Mouse (Mus musculus): ENCODE results near the gene Ikzf2. TPM values are rescaled to one million over a fixed set of nuclear protein-coding genes. Genes with fewer than 3 reads are reported as not detected.

The Ikzf2 gene
- total RNA-seq, 1 experiment: 3.4 TPM

GRCm38 (mm10) chr1:69559443-69560090 is 127.5 kb downstream of the Ikzf2 start:
- no peaks in the 10 kb centered on the region for H3K4me1 ChIP-seq (ENCODE audit: control insufficient read depth in 2 of 2, insufficient read depth in 2 of 2, low read length in 2 of 2, poor library complexity in 1 of 2)
- H3K27ac ChIP-seq (ENCODE audit: insufficient read depth, low read depth, low read length, poor library complexity, severe bottlenecking): no peak overlapping the region
- no peaks in the 10 kb centered on the region for H3K9me3 ChIP-seq (ENCODE audit: control insufficient read depth, insufficient read depth, low read depth, low read length)
- in situ Hi-C loops (cut with MboI; ENCODE audit: low sequenced_read_pairs in 2 of 2, unreplicated experiment in 2 of 2): no loop called here
- no peak for TF ChIP-seq HCFC1 (IDR thresholded peaks at IDR 0.05; ENCODE audit: borderline replicate concordance, insufficient read depth, low read length)
- TF ChIP-seq ZNF384 (IDR thresholded peaks at IDR 0.05; ENCODE audit: low read depth, low read length): no peak
- no peak for TF ChIP-seq ZC3H11A (IDR thresholded peaks at IDR 0.05; ENCODE audit: borderline replicate concordance, low read depth, low read length)
- TF ChIP-seq MAFK (IDR thresholded peaks at IDR 0.05; ENCODE audit: insufficient read depth, low read depth, low read length): no peak
- TF ChIP-seq CHD2 (IDR thresholded peaks at IDR 0.05; ENCODE audit: low read depth, low read length): no peak
- no peak overlapping the region for H3K9ac ChIP-seq (ENCODE audit: insufficient read depth, low read depth, low read length, poor library complexity, severe bottlenecking)
- no peak for DNase-seq (ENCODE audit: low read depth, low spot score)
- no peaks in the 10 kb centered on the region for H3K36me3 ChIP-seq (ENCODE audit: control insufficient read depth, insufficient read depth, low read length, poor library complexity, severe bottlenecking)
- no peak overlapping the region for H3K4me3 ChIP-seq (ENCODE audit: insufficient read depth in 1 of 2, low read depth in 1 of 2, low read length in 2 of 2, poor library complexity in 1 of 2, severe bottlenecking in 1 of 2)

DNA sequence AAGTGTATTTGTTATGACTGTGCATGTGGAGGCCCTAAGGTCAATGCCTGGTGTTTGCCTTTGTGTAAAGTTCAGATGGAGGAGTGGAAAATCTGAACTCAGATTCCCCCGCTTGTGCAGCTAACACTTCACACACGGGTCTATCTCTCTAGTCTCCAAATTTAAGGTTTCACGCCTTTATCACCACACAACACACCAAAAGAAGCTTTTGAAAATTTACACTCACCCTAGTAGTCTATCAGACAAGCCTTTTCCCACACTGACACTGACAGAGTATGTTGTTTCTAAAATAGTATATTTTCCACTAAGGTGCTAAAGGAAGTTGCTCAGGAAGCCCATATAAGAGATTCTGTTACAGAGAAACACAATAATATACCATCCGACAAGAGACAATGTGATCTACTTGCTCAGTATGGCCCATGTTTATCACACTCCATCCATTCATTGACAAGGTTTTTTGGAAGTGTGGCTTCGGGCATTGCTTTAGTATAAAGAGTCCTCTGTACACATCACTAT is 131.4 kb downstream of the Ikzf2 start:
- H3K9me3 ChIP-seq (ENCODE audit: control insufficient read depth, insufficient read depth, low read depth, low read length): no peaks in the 10 kb centered on the region
- DNase-seq (ENCODE audit: low read depth, low spot score): no peak
- H3K4me3 ChIP-seq (ENCODE audit: insufficient read depth in 1 of 2, low read depth in 1 of 2, low read length in 2 of 2, poor library complexity in 1 of 2, severe bottlenecking in 1 of 2): no peak overlapping the region
- TF ChIP-seq ZC3H11A (IDR thresholded peaks at IDR 0.05; ENCODE audit: borderline replicate concordance, low read depth, low read length): no peak
- no peak for TF ChIP-seq MAFK (IDR thresholded peaks at IDR 0.05; ENCODE audit: insufficient read depth, low read depth, low read length)
- TF ChIP-seq ZNF384 (IDR thresholded peaks at IDR 0.05; ENCODE audit: low read depth, low read length): no peak
- TF ChIP-seq HCFC1 (IDR thresholded peaks at IDR 0.05; ENCODE audit: borderline replicate concordance, insufficient read depth, low read length): no peak
- no peak overlapping the region for H3K27ac ChIP-seq (ENCODE audit: insufficient read depth, low read depth, low read length, poor library complexity, severe bottlenecking)
- H3K36me3 ChIP-seq (ENCODE audit: control insufficient read depth, insufficient read depth, low read length, poor library complexity, severe bottlenecking): no peaks in the 10 kb centered on the region
- H3K9ac ChIP-seq (ENCODE audit: insufficient read depth, low read depth, low read length, poor library complexity, severe bottlenecking): no peak overlapping the region
- no peaks in the 10 kb centered on the region for H3K4me1 ChIP-seq (ENCODE audit: control insufficient read depth in 2 of 2, insufficient read depth in 2 of 2, low read length in 2 of 2, poor library complexity in 1 of 2)
- in situ Hi-C loops (cut with MboI; ENCODE audit: low sequenced_read_pairs in 2 of 2, unreplicated experiment in 2 of 2): no loop called here

- H3K9me3 ChIP-seq (ENCODE audit: control insufficient read depth, insufficient read depth, low read depth, low read length): no peaks in the 10 kb centered on the region
- no peak overlapping the region for H3K27ac ChIP-seq (ENCODE audit: insufficient read depth, low read depth, low read length, poor library complexity, severe bottlenecking)
- H3K36me3 ChIP-seq (ENCODE audit: control insufficient read depth, insufficient read depth, low read length, poor library complexity, severe bottlenecking): no peaks in the 10 kb centered on the region
- in situ Hi-C loops (cut with MboI; ENCODE audit: low sequenced_read_pairs in 2 of 2, unreplicated experiment in 2 of 2): no loop called here
- TF ChIP-seq ZNF384 (IDR thresholded peaks at IDR 0.05; ENCODE audit: low read depth, low read length): no peak
- no peak for TF ChIP-seq MAFK (IDR thresholded peaks at IDR 0.05; ENCODE audit: insufficient read depth, low read depth, low read length)
- TF ChIP-seq HCFC1 (IDR thresholded peaks at IDR 0.05; ENCODE audit: borderline replicate concordance, insufficient read depth, low read length): no peak
- TF ChIP-seq ZC3H11A (IDR thresholded peaks at IDR 0.05; ENCODE audit: borderline replicate concordance, low read depth, low read length): no peak
- no peak for TF ChIP-seq CHD2 (IDR thresholded peaks at IDR 0.05; ENCODE audit: low read depth, low read length)
- DNase-seq (ENCODE audit: low read depth, low spot score): no peak
- H3K4me1 ChIP-seq (ENCODE audit: control insufficient read depth in 2 of 2, insufficient read depth in 2 of 2, low read length in 2 of 2, poor library complexity in 1 of 2): no peaks in the 10 kb centered on the region
- no peak overlapping the region for H3K4me3 ChIP-seq (ENCODE audit: insufficient read depth in 1 of 2, low read depth in 1 of 2, low read length in 2 of 2, poor library complexity in 1 of 2, severe bottlenecking in 1 of 2)
- H3K9ac ChIP-seq (ENCODE audit: insufficient read depth, low read depth, low read length, poor library complexity, severe bottlenecking): no peak overlapping the region
These were observed 137.1 kb downstream of the Ikzf2 start for GRCm38 (mm10) chr1:69549987-69550386.

DNA sequence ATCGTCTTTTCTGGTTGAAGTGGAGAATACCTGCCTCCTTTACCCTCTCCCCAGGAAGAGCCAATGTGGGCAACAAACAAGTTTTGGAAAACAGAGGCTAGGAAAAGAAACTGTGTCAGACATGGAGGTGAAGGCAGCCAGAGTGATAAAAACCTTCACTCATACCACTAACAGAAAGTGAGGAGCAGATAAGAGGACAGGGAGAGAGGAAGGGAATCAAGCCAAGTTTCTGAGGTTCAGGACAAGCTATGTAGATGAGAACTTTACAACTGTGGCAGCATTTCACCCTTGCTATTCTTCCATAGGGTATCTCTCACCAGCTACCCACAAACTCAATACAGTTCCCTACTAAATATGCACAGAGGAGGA is 141.2 kb downstream of the Ikzf2 start:
- in situ Hi-C loops (cut with MboI; ENCODE audit: low sequenced_read_pairs in 2 of 2, unreplicated experiment in 2 of 2): no loop called here
- no peak overlapping the region for H3K9ac ChIP-seq (ENCODE audit: insufficient read depth, low read depth, low read length, poor library complexity, severe bottlenecking)
- TF ChIP-seq ZC3H11A (IDR thresholded peaks at IDR 0.05; ENCODE audit: borderline replicate concordance, low read depth, low read length): no peak
- TF ChIP-seq HCFC1 (IDR thresholded peaks at IDR 0.05; ENCODE audit: borderline replicate concordance, insufficient read depth, low read length): no peak
- no peak for TF ChIP-seq CHD2 (IDR thresholded peaks at IDR 0.05; ENCODE audit: low read depth, low read length)
- no peak for TF ChIP-seq ZNF384 (IDR thresholded peaks at IDR 0.05; ENCODE audit: low read depth, low read length)
- no peak for TF ChIP-seq MAFK (IDR thresholded peaks at IDR 0.05; ENCODE audit: insufficient read depth, low read depth, low read length)

More for the DNA sequence above, 141.2 kb downstream of the Ikzf2 start:
- H3K36me3 ChIP-seq (ENCODE audit: control insufficient read depth, insufficient read depth, low read length, poor library complexity, severe bottlenecking): no peaks in the 10 kb centered on the region
- no peak for DNase-seq (ENCODE audit: low read depth, low spot score)
- H3K9me3 ChIP-seq (ENCODE audit: control insufficient read depth, insufficient read depth, low read depth, low read length): no peaks in the 10 kb centered on the region
- H3K4me3 ChIP-seq (ENCODE audit: insufficient read depth in 1 of 2, low read depth in 1 of 2, low read length in 2 of 2, poor library complexity in 1 of 2, severe bottlenecking in 1 of 2): no peak overlapping the region
- H3K4me1 ChIP-seq (ENCODE audit: control insufficient read depth in 2 of 2, insufficient read depth in 2 of 2, low read length in 2 of 2, poor library complexity in 1 of 2): no peaks in the 10 kb centered on the region
- no peak overlapping the region for H3K27ac ChIP-seq (ENCODE audit: insufficient read depth, low read depth, low read length, poor library complexity, severe bottlenecking)
